Mouse (Mus musculus) lung, adult 10 weeks (tissue): ENCODE measurements around the gene Sacs. TPM values are rescaled to one million over a fixed set of nuclear protein-coding genes. Genes with fewer than 3 reads are reported as not detected.

ENCODE experiments used
- polyA plus RNA-seq: library from polyadenylated mRNA; stranded (reverse); fragments of 350-450 nt; fragmentation: Illumina TruSeq; extraction: RNeasy Lipid Tissue Mini Kit (QIAGEN cat#74804); gene quantifications from one replicate; pipeline ENCODE4 v1.2.3, GENCODE M21; 2014; ENCODE audit warnings: low read depth, low replicate concordance; ENCODE audit not compliant: insufficient read depth

The Sacs gene
- polyA plus RNA-seq: 0.46 TPM

DNA sequence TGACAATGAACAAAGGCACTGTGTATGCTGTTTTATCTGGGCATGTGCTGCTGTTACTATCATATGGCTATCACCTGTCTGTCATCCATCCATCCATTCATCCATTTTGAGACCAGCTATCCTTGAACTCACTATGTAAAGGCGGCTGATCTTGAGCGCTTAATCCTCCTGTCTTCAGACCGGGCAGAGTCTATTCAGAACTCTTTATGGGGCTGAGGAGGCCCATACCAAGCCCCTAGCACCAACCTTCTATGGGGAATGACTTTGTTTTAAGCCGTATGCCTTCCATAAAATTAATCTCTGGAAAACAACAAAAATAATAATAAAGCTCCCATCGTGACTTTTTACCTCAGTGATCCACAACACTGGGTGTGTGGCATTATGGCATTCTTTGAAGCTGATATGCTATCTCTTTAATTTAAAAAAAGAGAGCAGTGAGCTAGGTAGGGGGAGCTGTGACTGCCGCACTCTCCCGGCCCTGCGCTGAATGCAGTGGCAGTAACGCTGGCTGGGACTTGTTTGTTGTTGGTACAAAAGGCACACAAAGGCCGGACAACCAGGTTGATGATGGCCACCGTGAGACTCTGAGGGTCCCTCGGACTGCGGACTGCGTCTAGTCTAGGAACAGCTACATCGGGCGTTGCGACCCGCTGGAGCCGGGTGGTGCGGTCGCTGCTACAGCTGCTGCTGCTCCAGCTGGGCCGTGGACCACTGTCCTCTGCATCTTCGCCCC, at the start of gene Sacs:
Sacs (plus strand) TSS at position 464 of the 733 bp plus-strand sequence.

DNA sequence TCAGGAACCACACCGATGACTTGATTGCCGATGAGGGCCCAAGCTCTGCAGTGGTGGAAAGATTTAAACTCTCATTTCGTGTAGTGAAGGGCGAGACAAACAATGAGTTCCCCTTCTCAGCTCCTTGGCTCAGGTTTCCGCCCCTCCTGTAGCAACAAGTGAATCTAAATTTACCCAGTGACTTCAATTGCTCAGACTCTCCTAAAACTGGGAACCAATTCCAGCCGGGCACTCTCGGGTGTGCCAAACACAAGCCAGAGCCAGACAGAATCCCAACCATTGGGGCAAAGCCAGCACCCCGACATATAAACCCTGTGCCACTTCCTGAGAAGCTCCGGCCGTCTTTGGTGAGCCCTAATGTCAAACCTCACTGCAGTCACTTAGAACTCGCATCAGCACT, 120.1 kb downstream of the Sacs start, which contains the start of gene Sgcg:
Sgcg (minus strand) TSS at position 139 of the 400 bp plus-strand sequence.

Other genes starting within 250 kb of the Sacs start
- gene Tnfrsf19, start 92.0 kb upstream of the Sacs start, polyA plus RNA-seq: 17.8 TPM
- 4.8 TPM for gene Sgcg, start 120.0 kb downstream of the Sacs start, polyA plus RNA-seq
- gene Arl11, start 171.3 kb downstream of the Sacs start, polyA plus RNA-seq: 8.6 TPM
- gene Ebpl, start 222.0 kb downstream of the Sacs start, polyA plus RNA-seq: 3.0 TPM